Mouse (Mus musculus) bone marrow, adult 2 months (tissue): Measurements from ENCODE around the gene Slco1b2.

ENCODE experiments used
- CTCF ChIP-seq: fragments of 200-500 bp; IDR thresholded peaks from 2 replicates; pipeline ENCODE4 v1.5.1; 2011; ENCODE audit warnings: low read length, control low read depth; ENCODE audit not compliant: control insufficient read depth, insufficient read depth
- POLR2A ChIP-seq: fragments of 200-500 bp; IDR thresholded peaks from 2 replicates; pipeline ENCODE4 v1.6.1; 2011; ENCODE audit warnings: low read depth, mild to moderate bottlenecking, control low read depth, low read length, borderline replicate concordance; ENCODE audit not compliant: control insufficient read depth

DNA sequence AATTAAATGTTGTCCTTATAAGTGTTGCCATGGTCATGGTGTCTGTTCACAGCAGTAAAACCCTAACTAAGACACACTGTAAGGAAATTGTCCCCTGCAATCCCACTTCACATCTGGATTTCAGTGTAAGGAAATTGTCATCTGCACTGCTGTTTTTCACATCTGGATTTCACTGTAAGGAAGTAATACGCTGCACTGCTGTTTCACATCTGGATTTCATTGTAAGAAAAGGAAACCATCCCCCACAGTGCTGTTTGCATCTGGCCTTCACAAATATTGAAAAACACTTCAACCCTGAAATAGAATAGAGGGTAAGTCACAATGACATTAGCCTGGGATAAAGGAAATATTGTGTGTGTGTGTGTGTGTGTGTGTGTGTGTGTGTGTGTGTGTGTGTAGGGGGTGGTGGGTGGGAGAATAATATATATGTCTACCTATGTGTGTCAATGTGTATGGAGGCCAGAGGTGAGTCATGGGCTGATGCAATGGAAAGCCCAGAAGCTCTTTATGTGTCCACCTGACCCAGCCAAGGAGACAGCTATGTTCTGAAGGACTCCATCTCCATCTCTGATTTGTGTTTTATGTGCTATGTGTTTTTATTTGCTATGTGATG, 44.4 kb upstream of the Slco1b2 start:
- TF ChIP-seq CTCF (no peak), POLR2A (no peak)
